Mouse (Mus musculus) neural tube, embryonic 11.5 days (tissue): ENCODE data around the gene Ilkap. TPM values are rescaled to one million over a fixed set of nuclear protein-coding genes. Genes with fewer than 3 reads are reported as not detected.

Experiments
- ATAC-seq: fragments of 200-750 bp; cut with Nextera tagmentation; 2 replicates; pipeline ENCODE4 v1.8.0; 2017; ENCODE audit warnings: moderate number of reproducible peaks, mild to moderate bottlenecking, moderate TSS enrichment, moderate library complexity; ENCODE audit not compliant: insufficient read depth, low FRiP score, low TSS enrichment
- DNase-seq: peaks from one replicate; pipeline ENCODE4 v3.0.0-alpha.2; 2015; ENCODE audit warnings: low spot score
- H3K27ac ChIP-seq: fragments of 300-500 bp; sonication (generic); 2 replicates; pipeline ENCODE4 v1.5.1; 2014; ENCODE audit warnings: low read depth, mild to moderate bottlenecking, low read length
- H3K27me3 ChIP-seq: fragments of 300-500 bp; sonication (generic); 2 replicates; pipeline ENCODE4 v1.6.1; 2014; ENCODE audit warnings: mild to moderate bottlenecking, low read length, mixed read lengths; ENCODE audit not compliant: control insufficient read depth, insufficient read depth
- H3K36me3 ChIP-seq: fragments of 300-500 bp; sonication (generic); 2 replicates; pipeline ENCODE4 v1.6.1; 2014; ENCODE audit warnings: mild to moderate bottlenecking, low read length, moderate library complexity, mixed read lengths; ENCODE audit not compliant: control insufficient read depth, insufficient read depth
- H3K4me1 ChIP-seq: fragments of 300-500 bp; sonication (generic); 2 replicates; pipeline ENCODE4 v1.6.1; 2014; ENCODE audit warnings: low read length, mixed read lengths; ENCODE audit not compliant: control insufficient read depth, insufficient read depth
- H3K4me2 ChIP-seq: fragments of 300-500 bp; sonication (generic); 2 replicates; pipeline ENCODE4 v1.6.1; 2014; ENCODE audit warnings: low read depth, mild to moderate bottlenecking, moderate library complexity
- H3K4me3 ChIP-seq: fragments of 300-500 bp; sonication (generic); 2 replicates; pipeline ENCODE4 v1.5.1; 2014; ENCODE audit warnings: low read depth, low read length
- H3K9ac ChIP-seq: fragments of 300-500 bp; sonication (generic); 2 replicates; pipeline ENCODE4 v1.6.1; 2014; ENCODE audit warnings: mild to moderate bottlenecking, low read length
- H3K9me3 ChIP-seq: fragments of 300-500 bp; sonication (generic); 2 replicates; pipeline ENCODE4 v1.6.1; 2016; ENCODE audit warnings: low read length; ENCODE audit not compliant: control insufficient read depth
- WGBS: fragments of 180-500 bp; shearing (Covaris S2); extraction: QIAGEN DNeasy Blood & Tissue Kit; methylation state at CpG from one replicate; pipeline ENCODE4 v1.1.7; 2014; 5-methylcytosine and 5-hydroxymethylcytosine counted together
- polyA plus RNA-seq: library from polyadenylated mRNA; unstranded; fragments of >200 nt; fragmentation: Nextera tagmentation; extraction: Ambion mirVana; gene quantifications from 2 replicates; pipeline ENCODE4 v1.2.1, GENCODE M21; 2014

The Ilkap gene
- polyA plus RNA-seq, 1 experiment from 2014 or later, result 165 TPM

DNA sequence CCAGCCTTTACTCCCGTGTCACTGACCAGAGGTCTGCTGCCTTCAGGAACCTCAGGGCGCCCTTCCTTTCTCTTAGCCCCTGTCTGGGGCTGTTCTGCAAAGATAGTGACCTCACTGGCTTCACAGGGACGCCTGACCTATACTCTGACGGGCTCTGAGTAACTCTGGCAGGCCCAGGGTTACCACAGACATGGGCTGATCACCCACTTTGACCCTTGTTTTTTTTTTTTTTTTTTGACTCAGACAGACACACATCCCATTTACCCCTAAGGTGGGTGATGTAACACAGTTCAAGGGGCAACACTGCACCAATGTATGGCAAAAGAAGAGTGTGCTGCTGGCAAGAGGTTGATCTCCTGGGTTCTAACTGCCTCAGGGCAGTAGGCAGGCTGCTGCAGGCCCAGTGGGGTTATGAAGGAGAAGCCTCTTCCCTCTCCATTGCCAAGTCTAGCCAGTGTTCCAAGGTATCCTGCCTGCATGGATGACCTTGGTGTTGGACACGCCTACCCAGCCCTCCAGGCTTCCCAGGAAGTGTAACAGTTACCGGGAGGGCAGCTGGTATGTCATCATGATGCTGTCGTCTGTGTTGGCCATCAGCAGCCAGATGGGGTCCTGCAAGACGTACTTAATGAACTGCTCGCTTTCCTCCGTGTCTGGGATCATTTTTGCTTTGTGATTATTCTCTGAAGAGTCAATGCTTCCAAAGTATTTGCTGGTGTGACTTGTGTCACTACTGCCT lies 21.4 kb upstream of the Ilkap start:
- H3K4me2 ChIP-seq, result no peak overlapping the region
- no peak overlapping the region for H3K9ac ChIP-seq
- H3K36me3 ChIP-seq, result no peaks in the 10 kb centered on the region
- H3K27ac ChIP-seq, result no peak overlapping the region
- DNase-seq, result no peak
- H3K27me3 ChIP-seq, result no peaks in the 10 kb centered on the region
- H3K4me3 ChIP-seq, result no peak overlapping the region
- 72% methylated on average over 10 of the region's 10 CpGs for WGBS
- ATAC-seq, result no peak
- H3K4me1 ChIP-seq, result peaks cover 5% of the 10 kb centered on the region; the same call in 1 of the 2 replicates
- no peaks in the 10 kb centered on the region for H3K9me3 ChIP-seq

DNA sequence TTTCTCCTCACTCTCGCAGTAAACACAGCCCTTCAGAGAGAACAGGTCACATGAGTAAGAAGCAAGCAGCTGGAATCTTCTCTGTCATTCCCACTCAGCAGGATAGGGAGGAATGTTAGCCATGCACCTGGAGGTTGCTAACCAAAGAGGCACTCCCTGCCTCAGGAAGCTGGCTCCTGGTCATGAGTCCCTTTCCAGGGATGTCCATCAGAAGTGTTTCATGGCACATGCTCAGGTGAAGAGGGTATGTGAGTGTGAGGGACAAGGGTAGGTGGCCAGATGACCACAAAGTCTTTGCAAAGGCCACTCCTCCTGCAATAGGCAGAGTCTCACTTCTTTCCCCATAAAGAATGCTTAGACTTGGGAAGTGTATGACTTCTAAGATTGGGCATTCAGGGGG lies 19.4 kb upstream of the Ilkap start:
- H3K9me3 ChIP-seq, result no peaks in the 10 kb centered on the region
- H3K4me1 ChIP-seq, result peaks cover 16% of the 10 kb centered on the region; the same call in 1 of the 2 replicates
- WGBS, result 78% methylated on average over 1 of the region's 1 CpGs
- H3K27me3 ChIP-seq, result no peaks in the 10 kb centered on the region
- no peak for DNase-seq
- H3K4me3 ChIP-seq, result no peak overlapping the region
- H3K4me2 ChIP-seq, result no peak overlapping the region
- H3K27ac ChIP-seq, result no peak overlapping the region
- H3K36me3 ChIP-seq, result no peaks in the 10 kb centered on the region
- no peak overlapping the region for H3K9ac ChIP-seq
- ATAC-seq, result no peak

DNA sequence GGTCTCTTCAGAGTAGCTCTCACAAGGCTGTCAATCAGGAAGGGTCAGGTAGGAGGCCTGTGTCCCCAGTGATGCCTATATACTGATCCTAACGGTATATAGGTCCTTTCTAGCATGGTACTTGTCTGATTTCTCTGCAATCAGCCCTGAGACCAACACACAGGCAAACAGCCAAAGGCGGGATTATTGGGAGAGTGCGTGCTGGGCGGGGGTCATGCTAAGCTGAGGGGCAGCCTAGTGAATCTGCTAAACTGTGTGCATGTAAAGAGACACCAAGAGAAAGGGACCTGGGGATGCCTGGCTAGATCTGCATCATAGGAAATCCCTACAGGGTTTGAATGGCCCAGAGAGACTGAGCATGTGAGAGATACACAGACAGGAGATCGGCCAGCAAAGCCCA lies 16.7 kb upstream of the Ilkap start:
- WGBS, result 63% methylated on average over 5 of the region's 5 CpGs
- Histone ChIP-seq H3K4me3 (no peak overlapping the region), H3K9ac (peak overlapping the region; percentile 23; the same call in 1 of the 2 replicates), H3K4me1 (peaks cover 27% of the 10 kb centered on the region), H3K36me3 (no peaks in the 10 kb centered on the region), H3K27me3 (no peaks in the 10 kb centered on the region), H3K27ac (peak overlapping the region; percentile 91), H3K4me2 (no peak overlapping the region), H3K9me3 (no peaks in the 10 kb centered on the region)
- no peak for DNase-seq
- no peak for ATAC-seq

DNA sequence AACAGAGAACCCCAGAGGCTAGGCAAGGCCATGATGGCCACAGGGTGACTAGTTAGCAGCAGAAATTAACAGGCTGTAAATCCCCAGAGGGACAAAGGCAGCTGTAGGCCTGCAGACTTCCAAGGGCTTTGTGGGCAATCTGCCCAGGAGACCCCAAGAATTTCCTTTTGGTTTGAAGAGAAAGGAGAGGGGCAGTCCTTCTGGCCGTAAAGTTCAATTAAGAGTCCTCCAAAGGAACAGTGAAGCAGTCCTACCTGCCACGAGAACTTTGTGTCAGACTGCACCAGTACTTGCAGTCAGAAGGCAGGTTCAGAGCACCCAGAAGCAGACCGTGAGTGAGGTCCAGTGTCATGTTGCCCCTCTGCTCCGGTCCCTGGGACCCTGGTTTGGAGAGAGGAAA lies 16.3 kb upstream of the Ilkap start:
- H3K27ac ChIP-seq, result peak overlapping the region; percentile 91
- H3K9ac ChIP-seq, result peak overlapping the region; percentile 23; the same call in 1 of the 2 replicates
- H3K4me3 ChIP-seq, result no peak overlapping the region
- no peaks in the 10 kb centered on the region for H3K36me3 ChIP-seq
- H3K9me3 ChIP-seq, result no peaks in the 10 kb centered on the region
- 31% methylated on average over 4 of the region's 4 CpGs for WGBS
- DNase-seq (peak; percentile 34), ATAC-seq (no peak)
- H3K27me3 ChIP-seq, result no peaks in the 10 kb centered on the region
- peak overlapping the region; percentile 82; the same call in 1 of the 2 replicates for H3K4me2 ChIP-seq
- H3K4me1 ChIP-seq, result peaks cover 27% of the 10 kb centered on the region

DNA sequence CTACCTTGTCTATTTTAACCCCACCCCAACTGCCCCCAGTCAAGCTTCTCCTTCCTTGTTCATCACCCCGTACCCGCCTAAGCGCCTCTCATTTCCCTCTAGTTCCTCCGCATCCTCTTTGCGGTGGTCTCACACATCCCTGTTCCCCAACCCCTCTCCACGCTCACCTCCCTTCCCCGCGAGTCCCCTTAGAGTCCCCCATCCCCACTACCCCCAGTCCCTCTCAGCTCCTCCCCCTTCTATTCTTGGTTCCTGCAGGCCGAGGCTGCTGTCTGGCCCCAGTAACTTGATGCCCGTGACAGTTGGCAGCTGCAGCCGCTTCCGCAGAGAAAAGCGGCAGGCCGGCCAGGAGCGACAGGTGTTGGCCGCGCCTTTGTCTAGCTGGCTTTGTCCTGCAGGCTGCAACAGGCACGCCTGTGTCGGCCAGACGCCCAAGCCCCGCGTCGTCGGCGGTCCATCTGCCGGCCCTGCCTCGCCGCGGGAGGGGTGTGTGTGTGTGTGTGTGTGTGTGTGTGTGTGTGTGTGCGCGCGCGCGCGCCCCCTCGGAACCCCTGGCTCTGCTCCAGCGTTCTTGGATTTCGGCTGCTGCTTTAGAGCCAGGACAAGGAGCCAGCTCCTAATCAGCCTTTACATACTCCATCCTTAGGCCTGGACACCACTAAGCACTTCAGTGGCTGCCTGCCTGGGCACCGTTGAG lies 15.4 kb upstream of the Ilkap start, which contains the start of gene Hes6:
Gene Hes6, minus strand, starts transcription at position 141 of the 697 bp plus-strand sequence.
- H3K27ac ChIP-seq, result peak within 1 kb of the TSS; percentile 91
- H3K27me3 ChIP-seq, result no peaks in the 10 kb centered on the region
- H3K9ac ChIP-seq, result peak within 1 kb of the TSS; percentile 87
- peak; percentile 89 for DNase-seq
- H3K9me3 ChIP-seq, result no peaks in the 10 kb centered on the region
- under 1% methylated on average over 39 of the region's 39 CpGs for WGBS
- H3K4me2 ChIP-seq, result peak within 1 kb of the TSS; percentile 82
- no peaks in the 10 kb centered on the region for H3K36me3 ChIP-seq
- peaks cover 27% of the 10 kb centered on the region for H3K4me1 ChIP-seq
- peak; percentile 58 for ATAC-seq
- H3K4me3 ChIP-seq, result peak within 1 kb of the TSS; percentile 61

DNA sequence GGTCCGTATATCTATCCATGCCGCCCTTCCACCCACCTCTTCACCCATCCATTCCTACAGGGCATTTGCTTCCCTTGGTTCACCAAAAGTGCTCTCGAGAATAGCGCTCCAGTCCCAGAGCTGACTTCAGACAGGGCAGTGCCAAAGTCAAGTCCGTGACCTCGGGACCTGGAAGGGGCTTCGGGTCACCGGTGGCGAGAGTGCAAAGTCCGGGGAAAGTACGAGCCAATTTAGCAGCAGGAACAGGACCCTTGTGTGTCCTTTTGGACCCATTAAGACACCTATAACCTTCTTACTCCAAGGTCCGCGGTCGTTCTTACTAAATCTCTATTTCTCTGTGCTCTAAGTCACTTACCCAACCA lies 14.9 kb upstream of the Ilkap start:
- peaks cover 27% of the 10 kb centered on the region for H3K4me1 ChIP-seq
- H3K4me3 ChIP-seq, result peak overlapping the region; percentile 61
- no peaks in the 10 kb centered on the region for H3K36me3 ChIP-seq
- H3K9me3 ChIP-seq, result no peaks in the 10 kb centered on the region
- DNase-seq, result no peak
- ATAC-seq, result no peak
- under 1% methylated on average over 14 of the region's 14 CpGs for WGBS
- H3K27me3 ChIP-seq, result no peaks in the 10 kb centered on the region
- H3K27ac ChIP-seq, result peak overlapping the region; percentile 91
- peak overlapping the region; percentile 82 for H3K4me2 ChIP-seq
- peak overlapping the region; percentile 64 for H3K9ac ChIP-seq

DNA sequence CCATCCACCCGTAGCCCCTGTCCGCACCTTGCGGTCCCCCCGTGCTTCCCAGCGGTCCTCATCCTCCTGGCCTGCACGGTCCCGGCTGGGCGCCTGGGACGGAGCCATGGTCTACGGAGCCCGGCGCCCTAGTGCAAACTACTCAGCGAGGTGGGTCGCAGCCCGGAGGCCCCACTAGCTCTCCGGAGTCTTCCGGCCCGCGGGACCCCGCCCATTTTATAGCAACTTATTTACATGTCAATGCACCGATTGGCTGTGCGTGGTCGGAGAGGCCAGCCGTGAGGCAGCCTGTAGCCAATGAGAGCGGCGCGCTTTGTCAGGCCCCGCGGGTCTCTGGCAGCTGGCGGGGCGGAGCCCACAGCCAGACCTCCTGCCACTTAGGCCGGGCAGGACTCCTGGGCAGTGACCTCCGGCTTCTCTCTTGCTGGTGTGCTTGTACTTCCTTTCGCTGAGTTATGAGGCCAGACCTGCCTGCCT lies 14.5 kb upstream of the Ilkap start:
- H3K36me3 ChIP-seq, result no peaks in the 10 kb centered on the region
- peak overlapping the region; percentile 87 for H3K9ac ChIP-seq
- H3K4me1 ChIP-seq, result peaks cover 27% of the 10 kb centered on the region
- no peaks in the 10 kb centered on the region for H3K9me3 ChIP-seq
- peak overlapping the region; percentile 82 for H3K4me2 ChIP-seq
- peak; percentile 90 for ATAC-seq
- H3K27ac ChIP-seq, result peak overlapping the region; percentile 91
- peak; percentile 96 for DNase-seq
- peak overlapping the region; percentile 61 for H3K4me3 ChIP-seq
- no peaks in the 10 kb centered on the region for H3K27me3 ChIP-seq
- WGBS, result under 1% methylated on average over 34 of the region's 34 CpGs

DNA sequence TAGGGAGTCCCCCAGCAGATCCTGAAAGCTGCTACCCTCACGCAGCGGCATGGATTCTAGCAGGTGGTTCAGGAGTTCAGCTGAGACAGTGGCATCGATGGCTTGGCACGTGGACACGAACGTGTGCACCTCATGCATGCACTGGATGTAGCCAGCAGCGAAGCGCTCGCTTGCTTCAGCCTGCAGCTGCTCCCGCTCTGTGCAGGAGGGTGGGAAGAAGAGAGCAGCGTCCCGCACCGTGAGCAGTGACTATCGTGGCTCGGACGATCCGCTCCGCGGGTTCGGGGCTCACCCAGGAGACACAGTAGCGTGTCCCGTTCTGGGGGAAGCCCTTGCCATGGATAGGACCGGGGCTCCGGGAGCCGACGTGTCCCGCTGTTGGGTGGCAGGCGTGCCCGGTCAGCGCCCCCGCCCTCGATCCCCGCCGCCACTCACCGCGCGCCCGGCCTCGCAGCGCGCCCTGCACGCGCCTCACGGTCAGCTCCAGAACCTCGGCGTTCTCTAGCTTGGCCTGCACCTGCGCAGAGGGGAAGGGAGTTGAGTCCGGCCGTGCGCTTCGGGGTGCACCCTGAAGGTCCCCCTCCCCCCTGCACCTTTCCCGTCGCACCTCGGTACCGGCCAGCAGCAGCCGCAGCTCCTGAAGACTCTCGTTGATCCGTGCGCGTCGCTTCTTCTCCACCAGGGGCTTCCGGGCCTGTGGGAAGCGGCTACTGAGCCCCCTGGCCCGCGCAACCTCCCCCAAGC lies 13.8 kb upstream of the Ilkap start:
- ATAC-seq (peak; percentile 7), DNase-seq (peak; percentile 45)
- H3K4me1 ChIP-seq, result peaks cover 27% of the 10 kb centered on the region

More for the DNA sequence above, 13.8 kb upstream of the Ilkap start:
- WGBS, result 4% methylated on average over 59 of the region's 65 CpGs
- H3K27ac ChIP-seq, result peak overlapping the region; percentile 91
- peak overlapping the region; percentile 82 for H3K4me2 ChIP-seq
- peak overlapping the region; percentile 61 for H3K4me3 ChIP-seq
- H3K27me3 ChIP-seq, result no peaks in the 10 kb centered on the region
- no peaks in the 10 kb centered on the region for H3K9me3 ChIP-seq
- H3K36me3 ChIP-seq, result no peaks in the 10 kb centered on the region
- peak overlapping the region; percentile 87 for H3K9ac ChIP-seq
